Mouse (Mus musculus) limb, embryonic 14.5 days (tissue): ENCODE data around the gene Cemip2. TPM values are rescaled to one million over a fixed set of nuclear protein-coding genes. Genes with fewer than 3 reads are reported as not detected.

ENCODE experiments used
- ATAC-seq: fragments of 200-750 bp; cut with Nextera tagmentation; 2 replicates; pipeline ENCODE4 v1.8.0; 2017; ENCODE audit warnings: low read depth, moderate number of reproducible peaks, moderate TSS enrichment; ENCODE audit not compliant: low FRiP score
- DNase-seq: peaks from one replicate; pipeline ENCODE4 v3.0.0-alpha.2; 2015; ENCODE audit warnings: low spot score
- H3K27ac ChIP-seq: fragments of 300-500 bp; sonication (generic); replicated peaks from 2 replicates; pipeline ENCODE4 v1.5.1; 2014; ENCODE audit warnings: low read depth, mild to moderate bottlenecking, low read length, moderate library complexity, mixed read lengths
- H3K27me3 ChIP-seq: fragments of 300-500 bp; sonication (generic); 2 replicates; pipeline ENCODE4 v1.6.1; 2014; ENCODE audit warnings: low read length, mixed read lengths; ENCODE audit not compliant: control insufficient read depth, insufficient read depth
- H3K36me3 ChIP-seq: fragments of 300-500 bp; sonication (generic); 2 replicates; pipeline ENCODE4 v1.6.1; 2014; ENCODE audit warnings: mild to moderate bottlenecking, low read length, moderate library complexity, mixed read lengths; ENCODE audit not compliant: control insufficient read depth, insufficient read depth
- H3K4me1 ChIP-seq: fragments of 300-500 bp; sonication (generic); 2 replicates; pipeline ENCODE4 v1.6.1; 2014; ENCODE audit warnings: antibody characterized with exemption, low read length, mixed read lengths; ENCODE audit not compliant: control insufficient read depth, insufficient read depth
- H3K4me2 ChIP-seq: fragments of 300-500 bp; sonication (generic); replicated peaks from 2 replicates; pipeline ENCODE4 v1.6.1; 2014; ENCODE audit warnings: low read depth, mild to moderate bottlenecking, low read length, moderate library complexity; ENCODE audit not compliant: severe bottlenecking
- H3K4me3 ChIP-seq: fragments of 300-500 bp; sonication (generic); replicated peaks from 2 replicates; pipeline ENCODE4 v1.5.1; 2014; ENCODE audit warnings: low read length
- H3K9ac ChIP-seq: fragments of 300-500 bp; sonication (generic); 2 replicates; pipeline ENCODE4 v1.6.1; 2014; ENCODE audit warnings: mild to moderate bottlenecking, low read depth, low read length, moderate library complexity; ENCODE audit not compliant: severe bottlenecking
- H3K9me3 ChIP-seq: fragments of 300-500 bp; sonication (generic); 2 replicates; pipeline ENCODE4 v1.6.1; 2016; ENCODE audit warnings: low read length; ENCODE audit not compliant: control insufficient read depth
- POLR2A ChIP-seq: fragments of 200-500 bp; IDR thresholded peaks from 2 replicates; pipeline ENCODE4 v1.8.0; 2012; ENCODE audit warnings: inconsistent platforms, mild to moderate bottlenecking, moderate library complexity, borderline replicate concordance; ENCODE audit not compliant: insufficient read depth, insufficient read length; ENCODE audit errors: extremely low read depth
- WGBS: fragments of 180-500 bp; shearing (Covaris S2); extraction: QIAGEN DNeasy Blood & Tissue Kit; methylation state at CpG from one replicate; pipeline ENCODE4 v1.1.7; 2014; 5-methylcytosine and 5-hydroxymethylcytosine counted together
- polyA plus RNA-seq, 2 experiments: library from polyadenylated mRNA; depleted of rRNA in 1 of 2; stranded (reverse) in 1 of 2; unstranded in 1 of 2; fragments of >200 nt; fragmentation: Nextera tagmentation in 1 of 2; extraction: Ambion mirVana in 1 of 2; gene quantifications; 2 replicates each; pipeline versions ENCODE4 v1.2.1 to v1.2.3; 2012 to 2014

The Cemip2 gene
- polyA plus RNA-seq, 2 experiments, result 16.1 to 31.1 TPM

- peak; percentile 34; the same call in 1 of the 2 replicates for ATAC-seq
- Histone ChIP-seq H3K36me3 (peaks cover 69% of the 10 kb centered on the region), H3K27ac (no peak overlapping the region), H3K9me3 (no peaks in the 10 kb centered on the region), H3K4me1 (peaks cover 5% of the 10 kb centered on the region; the same call in 1 of the 2 replicates), H3K4me2 (no peak overlapping the region), H3K4me3 (no peak overlapping the region), H3K9ac (no peak overlapping the region), H3K27me3 (no peaks in the 10 kb centered on the region)
- no peak for TF ChIP-seq POLR2A
- WGBS, result 79% methylated on average over 7 of the region's 7 CpGs
- no peak for DNase-seq
Observed at GRCm38 (mm10) chr19:21834952-21835351, 56.8 kb downstream of the Cemip2 start.

GRCm38 (mm10) chr19:21850721-21851120 lies 72.6 kb downstream of the Cemip2 start:
- no peak for TF ChIP-seq POLR2A
- H3K27me3 ChIP-seq, result no peaks in the 10 kb centered on the region
- no peak for ATAC-seq
- no peaks in the 10 kb centered on the region for H3K9me3 ChIP-seq
- no peaks in the 10 kb centered on the region for H3K4me1 ChIP-seq
- no peak overlapping the region for H3K4me3 ChIP-seq
- H3K9ac ChIP-seq, result no peak overlapping the region
- no peak for DNase-seq
- WGBS, result 95% methylated on average over 10 of the region's 10 CpGs
- H3K36me3 ChIP-seq, result peaks cover 82% of the 10 kb centered on the region
- no peak overlapping the region for H3K4me2 ChIP-seq
- no peak overlapping the region for H3K27ac ChIP-seq

- H3K9ac ChIP-seq, result no peak overlapping the region
- H3K36me3 ChIP-seq, result peaks cover 60% of the 10 kb centered on the region
- H3K27me3 ChIP-seq, result no peaks in the 10 kb centered on the region
- H3K4me3 ChIP-seq, result no peak overlapping the region
- H3K4me2 ChIP-seq, result no peak overlapping the region
- no peak overlapping the region for H3K27ac ChIP-seq
- H3K9me3 ChIP-seq, result no peaks in the 10 kb centered on the region
- WGBS, result 90% methylated on average over 5 of the region's 5 CpGs
- DNase-seq (no peak), ATAC-seq (no peak)
- no peaks in the 10 kb centered on the region for H3K4me1 ChIP-seq
- TF ChIP-seq POLR2A, result no peak
Observed at GRCm38 (mm10) chr19:21854526-21855228, 76.5 kb downstream of the Cemip2 start.

- no peak overlapping the region for H3K27ac ChIP-seq
- TF ChIP-seq POLR2A, result no peak
- H3K4me3 ChIP-seq, result no peak overlapping the region
- no peak overlapping the region for H3K9ac ChIP-seq
- 90% methylated on average over 8 of the region's 8 CpGs for WGBS
- ATAC-seq, result no peak
- no peaks in the 10 kb centered on the region for H3K9me3 ChIP-seq
- H3K27me3 ChIP-seq, result no peaks in the 10 kb centered on the region
- DNase-seq, result no peak
- H3K36me3 ChIP-seq, result peaks cover 51% of the 10 kb centered on the region
- no peaks in the 10 kb centered on the region for H3K4me1 ChIP-seq
- no peak overlapping the region for H3K4me2 ChIP-seq
Observed at GRCm38 (mm10) chr19:21855421-21856128, 77.4 kb downstream of the Cemip2 start.

- no peak for DNase-seq
- H3K27ac ChIP-seq, result no peak overlapping the region
- no peak for TF ChIP-seq POLR2A
- no peaks in the 10 kb centered on the region for H3K4me1 ChIP-seq
- H3K9ac ChIP-seq, result no peak overlapping the region
- WGBS, result 60% methylated on average over 12 of the region's 12 CpGs
- ATAC-seq, result no peak
- H3K9me3 ChIP-seq, result no peaks in the 10 kb centered on the region
- H3K36me3 ChIP-seq, result peaks cover 29% of the 10 kb centered on the region
- no peak overlapping the region for H3K4me2 ChIP-seq
- no peaks in the 10 kb centered on the region for H3K27me3 ChIP-seq
- H3K4me3 ChIP-seq, result no peak overlapping the region
Observed at GRCm38 (mm10) chr19:21858846-21859521, 80.8 kb downstream of the Cemip2 start.
